Mouse (Mus musculus) kidney, adult 18-20 months (tissue): ENCODE results near the gene Armh3.
A peak's percentile ranks its signal among the peaks of the same experiment; 100 is the strongest.
"Not testable (repeated sequence)": the region's sequence is repeated elsewhere in the genome, so short reads cannot be mapped to it uniquely, and the experiment has no call there.

Experiments
- DNase-seq: peaks from one replicate; pipeline ENCODE4 v3.0.0; 2021

Gene Armh3

DNA sequence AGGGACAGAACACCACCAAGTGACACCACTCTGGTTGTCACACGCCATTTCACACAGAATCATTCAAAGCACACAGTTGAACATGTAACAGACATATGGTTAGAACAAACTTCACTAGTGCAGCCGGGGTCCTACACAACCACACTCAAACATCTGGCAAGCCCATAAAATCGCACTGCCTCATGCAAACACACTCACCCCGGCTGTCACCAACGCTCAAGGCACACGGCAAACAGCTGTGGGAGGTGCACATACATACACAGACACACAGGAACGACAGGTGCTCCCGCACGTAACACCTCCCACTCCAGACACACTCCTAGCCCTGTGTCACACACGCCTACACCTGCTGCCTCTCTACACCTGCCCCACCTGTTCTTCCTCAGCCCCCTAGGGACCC is 183.1 kb downstream of the Armh3 start:
- DNase-seq = no peak

DNA sequence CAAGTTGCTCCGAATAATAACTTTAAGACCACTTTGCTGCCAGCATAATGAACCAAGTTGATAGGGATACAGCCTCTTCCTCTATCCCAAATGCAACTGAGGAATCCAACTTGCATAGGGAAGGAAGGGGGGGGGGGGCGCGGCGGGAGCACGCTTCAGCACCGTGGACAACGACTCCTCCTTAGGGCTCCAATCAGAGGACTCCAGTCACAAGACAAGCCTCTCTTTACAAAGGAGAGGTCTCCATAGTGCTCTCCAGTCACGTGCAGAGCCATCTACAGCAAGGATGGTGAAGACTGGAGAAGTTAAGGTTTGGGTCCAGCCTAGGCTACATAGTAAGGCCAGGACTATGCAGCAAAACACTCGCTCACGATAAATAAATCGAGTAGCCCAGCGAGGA is 184.5 kb downstream of the Armh3 start:
- DNase-seq = no peak

DNA sequence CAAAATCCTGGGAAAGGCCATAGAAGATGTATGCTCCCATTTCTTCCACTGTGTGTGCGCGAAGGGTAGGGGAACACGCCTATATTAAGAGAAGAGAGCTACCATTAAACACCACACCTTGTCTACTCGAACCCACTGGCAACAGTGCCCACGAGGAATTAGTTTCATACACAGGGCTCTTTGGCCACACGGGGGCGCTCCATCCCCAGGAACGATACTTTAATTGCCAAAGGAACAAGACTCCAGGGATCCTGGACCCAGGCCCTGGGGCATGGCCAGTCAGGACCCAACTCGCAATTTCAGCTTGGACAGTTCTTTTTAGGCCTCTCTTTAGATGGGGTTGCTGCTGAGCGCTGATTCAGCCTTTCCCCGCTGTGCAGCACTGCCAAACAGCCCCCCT is 185.0 kb downstream of the Armh3 start:
- peak; percentile 90 for DNase-seq

DNA sequence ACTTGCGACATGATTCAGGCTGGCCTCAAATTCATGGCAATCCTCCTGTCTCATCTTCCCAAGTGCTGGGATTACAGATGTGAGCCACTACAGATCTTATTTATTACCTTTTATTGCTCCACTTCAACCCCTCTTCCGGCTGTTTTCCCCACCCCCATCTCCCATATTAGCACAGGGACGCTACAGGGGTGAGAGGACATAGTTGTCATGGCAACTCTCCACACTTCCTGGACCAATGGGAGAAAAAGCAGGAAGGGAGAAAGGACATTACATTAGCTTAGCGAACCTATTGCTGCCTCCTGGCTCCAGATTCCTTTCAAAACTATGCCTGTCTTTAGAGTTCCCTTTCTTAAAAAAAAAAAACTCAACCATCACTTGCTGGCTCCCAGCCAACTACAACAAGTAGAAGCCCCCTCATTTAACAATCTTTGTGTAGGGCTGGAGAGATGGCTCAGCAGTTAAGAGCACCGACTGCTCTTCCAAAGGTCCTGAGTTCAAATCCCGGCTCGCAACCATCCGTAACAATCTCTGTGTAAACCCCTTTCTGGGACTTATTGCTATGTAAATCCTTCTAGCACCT is 185.5 kb downstream of the Armh3 start:
- DNase-seq = no peak

DNA sequence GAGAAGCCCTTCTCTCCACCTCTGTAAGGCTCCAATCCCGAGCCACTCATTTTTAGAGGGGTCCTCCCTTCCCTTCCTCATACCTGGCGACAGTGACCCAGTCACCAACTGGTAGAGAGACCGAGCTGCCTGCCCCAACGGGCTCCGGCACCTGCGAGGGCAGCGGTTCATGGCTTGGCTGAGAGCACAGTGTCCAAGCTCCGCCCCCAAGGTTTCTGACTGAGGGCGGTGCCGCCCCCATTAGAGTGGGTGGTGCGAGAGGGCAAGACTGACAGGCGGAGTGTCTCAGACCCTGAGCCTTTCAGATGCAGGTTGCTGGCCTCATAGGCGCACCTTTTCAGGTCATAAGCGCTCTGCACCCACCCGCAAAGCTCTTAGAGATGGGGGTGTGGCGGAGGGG is 186.2 kb downstream of the Armh3 start:
- DNase-seq = peak; percentile 71

DNA sequence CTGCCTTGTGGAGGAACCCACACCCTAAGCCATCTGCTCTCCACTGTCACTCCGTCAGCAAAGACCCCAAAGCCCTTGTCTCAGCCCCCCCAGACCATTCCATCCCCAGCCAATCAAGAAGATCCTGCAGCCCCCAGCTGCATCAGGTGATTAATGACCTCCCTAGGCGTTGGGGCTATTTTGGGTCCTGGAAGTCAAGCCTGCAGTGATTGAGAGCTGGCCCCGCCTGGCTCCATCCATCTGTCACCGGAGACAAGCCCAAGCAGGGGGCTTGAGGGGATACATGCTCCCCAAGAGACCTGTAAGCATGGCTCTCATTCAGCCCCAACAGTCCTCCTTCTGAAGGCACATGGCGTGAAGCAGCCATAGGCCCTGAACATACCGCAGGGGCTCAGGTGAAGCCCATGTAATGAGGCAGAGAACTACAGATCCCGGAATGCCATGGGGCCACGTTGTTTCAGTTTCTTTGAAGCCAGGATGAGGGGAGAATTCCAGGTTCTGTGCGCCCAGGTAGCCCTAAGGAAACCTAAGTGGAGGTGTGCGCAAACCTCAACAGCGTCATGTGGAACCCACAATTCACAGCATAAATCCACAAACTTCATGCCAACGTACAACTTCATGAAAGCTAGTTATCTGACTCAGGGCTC is 187.1 kb downstream of the Armh3 start:
- DNase-seq = no peak

DNA sequence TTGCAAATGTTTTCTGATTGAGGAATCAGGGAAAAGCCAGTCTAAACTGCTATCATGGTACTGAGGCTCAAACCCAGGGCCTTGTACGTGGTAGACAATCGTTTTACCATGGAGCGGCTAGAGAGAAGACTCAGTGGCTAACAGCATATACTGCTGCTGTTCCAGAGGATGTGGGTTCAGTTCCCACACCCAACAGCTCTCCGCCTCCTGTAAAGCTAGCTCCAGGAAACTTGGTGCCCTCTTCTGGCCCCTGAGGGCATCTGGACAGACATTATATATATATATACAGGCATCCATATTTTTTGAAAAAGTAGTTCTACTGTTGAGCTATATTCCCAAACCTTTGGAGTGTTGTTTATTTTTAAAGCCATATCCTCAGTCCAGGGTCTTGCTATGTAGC is 190.6 kb downstream of the Armh3 start:
- no peak for DNase-seq

DNA sequence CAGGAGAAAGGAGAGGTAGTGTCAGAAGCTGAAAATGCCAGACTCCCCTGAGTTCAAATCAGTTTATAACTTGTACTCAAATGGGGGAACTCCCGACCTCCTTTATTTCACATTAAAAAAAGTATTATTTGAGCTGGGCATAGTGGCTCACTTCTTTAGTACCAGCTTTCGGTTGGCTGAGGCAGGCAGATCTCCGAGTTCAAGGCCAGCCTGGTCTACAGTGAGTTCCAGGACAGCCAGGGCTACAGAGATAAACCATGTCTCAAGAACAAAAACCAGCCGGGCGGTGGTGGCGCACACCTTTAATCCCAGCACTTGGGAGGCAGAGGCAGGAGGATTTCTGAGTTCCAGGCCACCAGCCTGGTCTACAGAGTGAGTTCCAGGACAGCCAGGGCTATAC is 192.5 kb downstream of the Armh3 start:
- DNase-seq = not testable (repeated sequence)

DNA sequence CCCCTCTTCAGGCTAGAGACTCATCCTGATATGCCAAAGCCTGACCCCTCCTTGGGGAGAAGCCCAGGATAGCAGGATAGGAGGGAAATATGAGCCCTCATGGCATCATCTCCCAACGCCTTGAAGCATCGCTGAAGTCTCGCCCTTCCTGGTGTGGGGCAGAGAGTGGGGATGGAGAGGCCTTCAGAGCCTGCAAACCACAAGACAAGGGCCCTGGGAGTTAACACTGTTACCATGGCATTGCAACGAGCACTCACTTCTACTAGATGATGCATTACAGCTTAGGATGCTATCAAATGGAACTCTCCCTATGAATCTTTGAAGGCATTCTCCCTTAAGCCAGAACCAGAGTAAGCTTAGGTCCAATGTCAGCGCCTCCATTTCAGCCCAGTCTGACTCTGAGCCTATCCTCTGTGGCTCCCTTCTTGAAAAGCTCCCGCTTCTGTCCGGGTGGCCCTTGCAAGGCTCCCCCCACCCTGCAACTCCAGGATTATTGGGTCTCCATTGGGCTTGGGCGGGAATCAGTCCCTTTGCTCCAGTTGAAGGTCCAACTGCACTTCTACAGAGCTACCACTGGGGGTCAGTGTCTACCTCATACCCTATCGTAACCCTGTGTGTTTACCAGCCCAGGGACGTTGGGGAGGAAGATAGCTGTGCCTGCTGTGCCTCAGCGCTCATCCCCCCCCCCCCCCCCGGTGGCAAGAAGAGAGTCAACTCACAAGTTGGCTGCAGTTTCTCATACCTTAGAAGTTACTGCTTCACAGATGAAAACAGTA is 193.5 kb downstream of the Armh3 start:
- no peak for DNase-seq

DNA sequence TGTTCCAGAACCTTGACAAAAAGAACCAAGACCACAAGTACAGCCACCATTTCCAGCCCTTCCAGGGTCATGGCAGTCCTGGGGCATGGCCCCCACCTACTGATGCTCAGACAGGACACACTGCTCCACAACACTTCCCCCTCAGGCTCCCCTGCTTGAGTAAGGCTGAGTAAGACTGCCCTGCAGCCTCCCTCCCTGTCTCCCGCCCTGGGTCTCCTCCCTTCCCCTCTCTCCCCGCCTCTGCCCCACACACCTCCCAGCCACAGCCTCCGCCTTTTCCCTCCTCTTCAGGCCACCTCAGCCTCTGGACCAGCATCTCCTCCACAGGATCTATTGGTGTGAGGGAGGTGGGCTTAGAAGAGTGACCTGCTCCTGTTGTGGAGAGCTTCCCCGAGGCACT is 194.9 kb downstream of the Armh3 start:
- no peak for DNase-seq

DNA sequence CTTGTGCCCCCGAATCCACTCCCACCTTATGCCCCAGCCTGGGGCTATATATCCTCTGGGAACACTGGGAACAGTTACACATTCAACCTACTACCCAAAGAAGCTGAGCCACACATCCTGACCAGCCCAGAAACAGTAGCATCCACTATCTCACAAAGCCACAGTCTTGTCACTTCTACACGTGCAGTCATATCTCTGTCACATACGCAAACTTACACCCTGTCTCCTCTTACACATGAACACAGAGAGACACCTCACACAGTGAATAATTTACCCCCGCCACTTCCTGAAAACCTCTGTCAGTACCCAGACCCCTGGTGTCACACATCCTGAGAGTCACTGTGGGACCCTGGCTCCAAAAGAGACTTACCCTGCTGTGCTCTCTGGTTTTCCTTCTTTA is 195.6 kb downstream of the Armh3 start:
- DNase-seq = no peak

DNA sequence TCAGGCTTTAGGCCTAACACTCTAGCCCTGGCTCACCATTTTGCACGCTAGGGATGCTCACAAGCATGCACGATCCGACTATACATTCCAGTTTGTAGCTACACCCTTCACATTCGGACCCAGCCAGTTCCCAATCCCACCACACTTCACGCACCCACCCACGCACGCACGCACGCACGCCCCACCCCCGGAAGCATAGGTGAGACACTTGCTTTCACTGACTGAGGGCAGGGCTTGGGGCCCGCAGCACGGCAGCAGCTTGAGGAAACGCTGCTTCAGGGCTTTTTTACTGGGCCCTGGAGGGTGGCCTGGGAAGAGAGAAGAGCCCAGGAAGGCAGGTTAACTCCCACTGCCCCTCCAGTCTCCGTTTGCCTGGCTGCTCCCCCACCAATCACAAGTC is 201.4 kb downstream of the Armh3 start:
- no peak for DNase-seq

DNA sequence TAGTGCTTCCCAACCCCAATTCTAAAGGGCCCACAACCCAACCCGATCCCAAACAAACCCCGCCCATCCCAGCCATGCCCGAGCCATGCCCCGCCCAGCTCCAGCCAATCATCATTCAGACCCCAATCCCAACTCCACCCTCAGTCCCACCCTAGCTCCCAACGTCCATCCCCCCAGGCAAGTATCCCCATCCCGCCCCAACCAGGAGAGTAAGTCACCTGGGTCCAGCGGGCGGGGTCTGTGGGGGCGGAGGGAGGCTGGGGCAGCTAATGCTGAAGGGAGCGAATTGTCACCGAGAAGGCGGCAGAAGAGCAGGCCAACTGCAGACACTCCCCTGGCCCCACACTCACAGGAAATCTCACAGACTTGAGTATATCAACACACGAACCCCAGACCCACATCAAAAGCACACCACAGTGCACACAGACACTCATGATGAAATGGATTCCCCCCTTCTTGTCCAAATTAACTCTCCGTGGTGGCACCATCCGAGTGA is 202.2 kb downstream of the Armh3 start:
- no peak for DNase-seq

DNA sequence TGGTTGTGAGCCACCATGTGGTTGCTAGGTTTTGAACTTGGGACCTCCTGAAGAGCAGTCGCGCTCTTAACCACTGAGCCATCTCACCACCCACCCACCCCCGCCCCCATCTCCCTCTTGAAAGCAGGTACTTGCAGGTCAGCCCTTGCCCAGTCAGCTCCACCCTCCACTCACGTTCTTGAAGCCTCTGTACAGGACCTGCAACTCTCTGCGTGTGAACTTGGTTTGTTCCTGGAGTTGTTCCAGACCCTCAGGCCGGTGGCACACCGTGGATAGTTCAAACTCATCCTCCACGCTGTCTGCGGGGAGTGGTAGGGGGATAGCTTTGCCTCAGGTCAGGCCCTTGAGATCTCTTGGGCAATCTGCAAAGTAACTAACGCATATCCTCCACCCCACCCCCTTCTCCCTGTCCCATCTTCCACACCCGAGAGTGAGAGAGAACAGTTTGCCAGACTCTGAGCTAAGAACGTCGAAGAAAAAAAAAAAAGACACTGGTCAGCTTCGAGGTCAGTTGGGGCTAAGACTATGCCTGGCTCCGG is 202.8 kb downstream of the Armh3 start:
- DNase-seq = no peak

DNA sequence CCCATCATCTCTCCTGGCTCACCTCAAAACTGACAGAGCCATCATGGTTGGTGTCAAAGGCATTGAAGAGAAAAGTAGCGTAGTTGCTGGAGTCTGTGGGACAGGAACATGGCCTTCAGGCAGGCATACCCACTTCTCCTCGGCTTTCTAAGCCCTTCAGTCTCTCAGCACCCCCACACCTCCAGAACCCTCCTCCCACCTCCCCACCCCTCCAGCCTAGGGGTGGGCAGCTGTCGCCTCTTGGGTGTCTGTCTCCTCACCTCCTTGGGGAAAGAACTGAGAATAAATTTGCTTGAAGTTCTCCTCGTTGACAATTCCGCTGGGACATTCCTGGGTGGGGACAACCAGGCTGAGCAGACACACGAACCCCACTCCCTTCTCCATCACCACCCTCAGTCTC is 203.6 kb downstream of the Armh3 start:
- DNase-seq = no peak

DNA sequence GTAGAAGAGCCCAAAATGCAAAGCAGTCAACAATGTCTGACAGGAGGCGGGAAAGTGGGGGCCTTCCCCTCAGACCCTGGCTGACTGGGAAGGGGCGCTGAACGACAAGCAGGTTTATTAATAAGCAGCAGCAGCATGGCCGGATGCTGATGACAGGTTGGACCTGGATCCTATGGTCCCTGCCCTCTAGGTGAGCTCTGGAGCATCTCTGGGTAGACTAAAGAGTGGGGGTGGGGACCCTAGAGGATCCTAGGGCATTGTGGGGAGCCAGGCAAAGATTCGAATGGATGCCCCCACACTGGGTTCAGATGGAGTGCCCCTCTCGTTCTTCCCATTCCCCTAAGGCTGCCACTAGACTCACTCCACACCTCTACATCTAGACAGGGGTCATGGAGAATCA is 205.9 kb downstream of the Armh3 start:
- DNase-seq = no peak

DNA sequence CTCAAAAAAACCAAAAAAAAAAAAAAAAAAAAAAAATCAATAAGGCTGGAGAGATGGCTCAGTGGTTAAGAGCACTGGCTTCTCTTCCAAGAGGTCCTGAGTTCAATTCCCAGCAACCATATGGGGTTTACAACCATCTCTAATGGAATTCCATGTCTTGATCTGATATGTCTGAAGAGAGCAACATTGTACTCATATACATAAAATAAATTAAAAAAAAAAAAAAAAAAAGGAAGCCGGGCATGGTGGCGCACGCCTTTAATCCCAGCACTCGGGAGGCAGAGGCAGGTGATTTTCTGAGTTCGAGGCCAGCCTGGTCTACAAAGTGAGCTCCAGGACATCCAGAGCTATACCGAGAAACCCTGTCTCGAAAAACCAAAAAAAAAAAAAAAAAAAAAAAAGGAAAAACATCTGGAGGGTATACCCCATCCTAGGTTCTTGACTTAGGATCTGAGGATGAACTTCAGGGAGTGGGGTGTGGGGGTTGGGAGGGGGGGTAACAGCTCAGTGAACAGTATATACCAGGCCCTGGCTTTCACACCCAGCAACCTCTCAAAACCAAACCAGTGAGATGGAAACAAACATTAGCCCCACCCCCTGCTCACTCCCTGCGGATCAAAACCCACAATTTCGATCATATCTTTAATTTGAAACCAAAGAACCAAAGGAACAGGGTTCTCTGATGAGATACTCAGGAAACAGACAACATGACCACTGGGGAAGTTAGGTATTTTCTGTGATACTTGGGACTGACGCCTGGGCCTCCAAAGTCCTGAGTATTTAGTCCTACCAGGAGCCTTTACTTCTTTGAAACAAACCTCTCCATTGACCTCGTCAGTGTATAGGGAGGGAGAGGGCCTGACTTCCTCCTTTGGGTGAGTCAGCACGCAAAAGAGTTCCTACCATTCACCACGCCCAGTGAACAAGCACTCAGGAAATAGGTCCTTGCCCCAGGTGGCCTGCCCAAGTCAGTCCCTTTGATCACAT is 208.1 kb downstream of the Armh3 start:
- no peak for DNase-seq

DNA sequence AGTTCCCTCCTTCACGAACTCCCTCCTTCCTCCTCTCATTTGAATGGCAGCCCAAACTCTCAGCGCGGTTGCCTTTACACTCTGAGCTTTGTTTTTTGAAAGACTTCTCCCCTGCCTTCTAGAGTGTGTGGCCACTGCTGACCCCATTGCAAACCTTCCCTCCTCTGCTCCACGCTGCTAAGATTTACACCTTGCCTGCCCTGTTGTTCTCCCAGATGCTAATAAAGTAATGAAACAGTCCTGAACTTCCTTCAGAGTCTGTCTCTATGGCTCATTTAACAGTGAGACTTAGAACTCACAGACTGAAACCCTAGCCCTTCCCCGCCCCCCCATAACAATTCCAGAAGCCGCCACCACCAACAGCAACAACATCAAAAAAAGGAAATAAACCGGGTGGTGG is 208.9 kb downstream of the Armh3 start:
- no peak for DNase-seq

DNA sequence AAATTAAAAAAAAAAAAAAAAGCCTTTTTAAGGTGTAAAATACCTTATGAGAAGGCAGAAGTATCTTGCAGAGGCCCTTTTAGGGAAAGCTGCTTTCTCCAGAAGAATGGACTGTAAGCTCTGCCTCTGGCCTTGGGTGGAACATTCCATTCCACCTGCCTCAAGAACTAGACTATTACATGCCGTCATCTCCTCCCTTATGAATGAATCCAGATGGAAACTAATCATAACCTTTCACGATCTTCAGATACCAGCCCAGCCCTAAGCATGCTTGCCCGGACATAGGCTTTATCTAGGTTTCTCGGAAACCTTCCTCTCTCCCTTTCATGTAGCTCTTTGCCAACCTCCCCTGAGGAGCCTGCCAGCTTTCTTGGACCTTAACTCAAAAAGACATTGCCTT is 210.0 kb downstream of the Armh3 start:
- DNase-seq = no peak

DNA sequence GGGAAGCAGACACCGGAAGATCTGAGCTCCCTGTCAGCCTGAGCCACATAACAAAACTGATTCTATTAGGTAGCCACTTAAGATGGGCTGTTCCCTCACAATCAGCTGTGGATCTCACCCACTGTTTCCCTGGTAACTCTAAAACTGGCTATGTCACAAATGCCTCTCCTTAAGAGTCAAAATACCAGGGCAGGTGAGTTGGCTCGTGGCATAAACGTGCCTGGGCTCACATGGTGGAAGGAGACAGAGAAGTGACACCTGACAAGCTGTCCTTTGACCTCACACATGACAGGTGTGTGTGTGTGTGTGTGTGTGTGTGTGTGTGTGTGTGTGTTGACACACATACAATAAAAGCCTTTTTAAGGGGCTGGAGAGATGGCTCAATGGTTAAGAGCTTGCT is 210.8 kb downstream of the Armh3 start:
- no peak for DNase-seq

DNA sequence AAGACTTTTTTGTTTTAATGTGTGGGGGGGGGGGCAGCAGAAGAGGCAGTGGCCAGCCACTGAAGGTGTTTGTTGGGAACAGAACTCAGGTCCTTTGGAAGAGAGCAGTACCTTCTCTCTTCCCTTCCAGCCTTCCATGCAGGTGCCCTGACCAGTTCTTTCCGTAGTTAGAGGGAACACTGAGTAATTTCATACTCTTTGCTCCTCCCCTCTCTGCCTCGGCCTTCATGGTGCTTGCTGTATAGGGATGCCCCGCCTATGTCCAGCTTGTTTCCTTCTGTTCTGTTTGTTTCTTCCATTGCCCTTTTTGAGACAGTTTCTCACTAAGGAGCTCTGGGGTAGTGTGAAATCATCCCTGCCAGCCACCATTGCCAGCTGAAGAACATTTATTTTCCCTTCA is 212.8 kb downstream of the Armh3 start:
- no peak for DNase-seq

DNA sequence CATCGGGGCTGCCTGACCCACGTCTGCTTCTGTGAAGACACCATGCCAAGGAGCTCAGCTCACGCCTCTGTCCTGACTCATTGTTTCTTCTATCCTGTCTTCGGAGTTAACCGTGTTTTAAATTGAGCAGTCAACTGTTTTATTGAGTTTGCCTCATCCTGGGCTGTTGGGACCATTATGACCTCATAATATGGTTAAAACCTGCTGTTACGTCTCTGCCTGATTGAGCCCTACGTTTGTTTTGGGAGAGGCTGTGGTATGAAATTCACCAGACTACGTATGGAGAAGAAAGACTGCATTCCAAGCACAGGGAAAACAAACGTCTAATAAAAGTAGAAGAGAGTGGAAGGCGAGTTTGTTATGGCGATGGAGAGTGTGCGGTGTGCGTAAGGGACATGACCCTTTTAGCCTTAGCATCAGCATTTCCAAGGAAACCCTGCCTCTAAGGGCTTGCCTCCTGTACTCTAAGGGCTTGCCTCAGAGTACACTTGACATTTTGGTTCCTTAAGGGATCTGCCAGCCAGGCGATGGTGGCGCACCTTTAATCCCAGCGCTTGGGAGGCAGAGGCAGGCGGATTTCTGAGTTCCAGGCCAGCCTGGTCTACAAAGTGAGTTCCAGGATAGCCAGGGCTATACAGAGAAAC is 214.2 kb downstream of the Armh3 start:
- no peak for DNase-seq
